Mouse (Mus musculus): ENCODE results near the gene Dop1b.
"Not testable (repeated sequence)": the region's sequence is repeated elsewhere in the genome, so short reads cannot be mapped to it uniquely, and the experiment has no call there.

The Dop1b gene

DNA sequence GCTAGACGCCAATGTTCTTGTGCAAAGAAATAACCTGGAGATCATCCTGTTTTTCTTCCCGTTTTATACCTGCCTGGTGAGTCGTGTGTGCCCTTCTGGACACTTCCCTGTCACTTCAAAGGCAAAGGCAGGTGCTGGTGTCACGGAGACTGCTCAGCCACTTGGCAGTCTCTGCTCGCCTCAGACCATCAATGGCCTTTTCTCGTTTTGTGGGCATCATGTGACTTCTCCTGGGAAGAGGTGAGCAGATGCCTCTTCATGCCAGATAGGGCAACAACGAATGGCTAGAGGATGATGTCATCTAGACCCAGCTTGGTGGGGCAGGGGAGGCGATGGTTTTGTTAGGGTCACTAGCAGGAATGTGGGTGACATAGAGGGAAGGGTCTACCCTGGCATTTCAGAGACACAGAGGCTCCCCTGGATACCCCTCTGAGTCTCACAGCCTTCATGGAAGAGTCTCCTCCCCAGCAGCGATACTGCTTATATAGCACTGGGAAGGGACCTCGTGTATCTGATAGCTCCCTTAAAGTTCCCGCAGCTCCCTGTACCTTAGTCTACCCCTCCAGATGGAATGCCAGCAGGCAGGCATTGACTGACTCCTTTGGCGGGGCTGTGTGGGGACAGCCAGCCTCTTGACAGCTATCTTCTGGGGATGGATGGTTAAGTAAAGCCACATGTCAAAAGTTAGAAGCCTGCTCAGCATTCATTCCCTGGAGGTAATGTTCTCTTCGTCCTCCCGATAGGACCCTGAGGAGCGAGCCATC is 37.6 kb downstream of the Dop1b start:
- in situ Hi-C loops (cut with MboI, MseI): no loop called here

DNA sequence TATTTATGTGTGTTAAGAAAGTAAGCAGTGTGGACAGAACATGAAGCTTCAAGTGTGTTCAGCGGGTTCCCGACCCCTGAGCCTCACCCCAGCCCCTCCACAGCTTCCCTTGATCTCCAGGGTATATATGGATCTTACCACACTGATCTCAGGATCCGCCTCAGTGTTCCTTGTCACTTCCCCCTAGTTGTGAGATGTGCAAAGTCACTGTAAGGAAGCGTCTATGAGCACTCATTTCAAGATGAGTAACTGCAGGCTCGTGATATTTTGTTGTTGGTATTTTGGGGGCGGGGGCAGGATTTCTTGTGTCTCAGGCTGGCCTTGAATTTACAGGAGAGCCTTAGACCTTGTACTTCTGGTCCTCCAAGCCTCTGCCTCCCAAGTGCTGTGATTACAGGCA is 38.8 kb downstream of the Dop1b start:
- in situ Hi-C loops (cut with MboI, MseI): no loop called here

DNA sequence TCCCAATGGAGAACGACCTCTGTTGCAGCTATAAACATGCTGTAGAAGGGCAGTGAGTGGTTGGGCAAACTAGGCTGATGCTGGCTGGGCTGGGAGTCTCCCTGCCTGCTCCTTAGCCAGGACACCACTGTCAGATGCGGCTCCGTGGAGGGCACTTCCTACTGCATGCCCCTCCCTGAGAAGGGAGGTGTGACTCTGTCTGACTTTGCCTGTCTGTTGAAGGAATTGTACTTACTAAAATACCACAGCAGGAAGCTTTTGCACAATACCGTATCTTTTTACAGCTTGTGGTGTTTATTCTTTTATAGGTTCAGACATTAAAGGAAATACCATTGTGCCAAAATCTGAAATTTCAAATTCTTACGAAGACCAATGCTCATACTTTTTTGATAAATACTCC is 40.1 kb downstream of the Dop1b start:
- in situ Hi-C loops (cut with MboI, MseI): no loop called here

DNA sequence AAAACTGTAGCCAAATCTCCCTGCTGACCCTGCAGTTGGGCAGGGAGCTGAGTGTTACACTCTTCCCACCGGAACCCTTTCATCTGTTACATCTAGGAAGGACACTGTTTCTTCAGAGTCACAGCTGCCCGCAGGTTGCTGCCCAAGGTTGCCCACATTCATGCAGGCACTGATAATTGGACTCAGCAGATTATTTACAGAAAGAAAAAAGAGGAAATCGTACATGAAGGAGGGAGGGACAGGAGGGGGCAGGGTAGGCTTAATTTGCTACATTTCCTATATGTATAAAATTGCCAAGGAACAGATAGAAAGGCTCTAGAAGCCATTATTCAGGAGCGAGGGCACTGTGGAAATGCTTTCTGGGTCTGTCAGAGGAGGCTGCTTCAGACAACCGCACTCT is 44.9 kb downstream of the Dop1b start:
- in situ Hi-C loops (cut with MboI, MseI): no loop called here

DNA sequence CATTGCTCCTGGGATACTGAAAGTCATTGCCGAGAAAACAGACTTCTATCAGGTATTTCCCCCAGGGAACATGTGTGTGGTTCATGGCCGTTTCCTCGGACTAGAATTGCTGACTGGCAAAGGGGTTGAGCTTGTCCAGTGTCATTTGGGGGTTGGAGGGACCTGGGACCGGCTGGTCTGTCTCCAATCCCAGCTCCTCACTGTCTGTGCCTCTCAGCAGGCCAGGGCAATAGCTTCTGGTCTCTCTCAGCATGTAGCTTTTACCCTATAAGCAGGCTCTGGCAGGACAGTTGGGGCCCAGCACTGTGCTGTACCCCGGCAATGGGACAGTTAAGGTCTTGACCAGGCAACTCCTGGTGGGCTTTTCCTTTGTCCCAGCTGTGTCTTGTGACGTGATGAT is 51.7 kb downstream of the Dop1b start:
- in situ Hi-C loops (cut with MboI, MseI): no loop called here

DNA sequence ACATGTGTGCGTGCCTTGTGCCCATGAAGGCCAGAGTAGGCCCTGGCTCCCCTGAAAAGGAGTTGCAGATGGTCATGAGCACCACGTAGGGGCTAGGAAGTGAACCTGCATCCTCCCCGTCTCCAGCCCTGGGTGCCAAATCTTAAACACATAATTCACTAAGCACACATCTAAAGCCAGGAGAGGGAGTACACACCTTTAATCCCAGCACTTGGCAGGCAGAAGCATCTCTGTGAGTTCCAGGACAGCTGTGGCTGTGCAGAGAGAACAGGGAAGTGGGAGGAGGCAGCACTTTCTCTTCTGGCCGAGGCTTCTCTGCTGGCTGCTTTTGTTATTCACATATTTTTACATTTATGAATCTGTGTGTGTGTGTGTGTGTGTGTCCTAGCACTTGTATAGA is 52.9 kb downstream of the Dop1b start:
- in situ Hi-C loops (cut with MboI, MseI): no loop called here

DNA sequence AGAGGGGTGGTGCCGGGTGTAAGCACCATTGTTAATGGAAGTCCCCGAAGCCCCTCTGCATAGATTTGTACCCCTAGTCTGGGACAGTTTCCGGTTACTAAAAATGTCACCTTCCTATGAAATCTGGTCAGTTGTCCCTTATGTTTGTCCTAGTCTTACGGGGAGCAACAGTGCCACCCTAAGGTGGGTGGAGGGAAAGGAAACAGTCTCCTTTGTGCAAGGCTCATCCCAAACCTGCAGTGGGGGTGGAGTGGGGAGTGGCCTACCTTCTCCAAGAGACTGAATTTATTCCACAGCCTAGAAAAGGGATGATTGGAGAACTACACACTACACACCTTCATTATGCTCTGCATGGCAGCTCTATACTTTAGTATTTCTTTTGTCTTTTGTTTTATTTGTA is 55.3 kb downstream of the Dop1b start:
- in situ Hi-C loops (cut with MboI, MseI): no loop called here

DNA sequence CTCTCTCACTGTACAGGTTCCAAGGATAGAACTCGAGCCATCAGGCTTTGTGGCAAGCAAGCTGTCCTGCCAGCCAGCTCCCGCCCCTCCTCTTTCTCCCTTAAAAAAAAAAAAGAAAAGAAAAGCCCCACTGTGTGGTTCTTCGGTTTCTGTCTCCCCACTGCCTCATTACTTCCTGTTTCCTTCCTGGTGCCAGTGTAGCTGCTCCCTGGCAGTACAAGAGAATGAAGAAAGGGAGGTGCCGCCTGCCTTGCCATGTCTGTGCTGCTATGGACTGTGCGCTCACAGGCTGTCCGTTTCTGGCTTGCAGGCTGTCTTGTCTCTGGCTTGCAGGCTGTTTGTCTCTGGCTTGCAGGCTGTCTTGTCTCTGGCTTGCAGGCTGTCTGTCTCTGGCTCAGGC is 55.8 kb downstream of the Dop1b start:
- in situ Hi-C loops (cut with MboI, MseI): no loop called here

DNA sequence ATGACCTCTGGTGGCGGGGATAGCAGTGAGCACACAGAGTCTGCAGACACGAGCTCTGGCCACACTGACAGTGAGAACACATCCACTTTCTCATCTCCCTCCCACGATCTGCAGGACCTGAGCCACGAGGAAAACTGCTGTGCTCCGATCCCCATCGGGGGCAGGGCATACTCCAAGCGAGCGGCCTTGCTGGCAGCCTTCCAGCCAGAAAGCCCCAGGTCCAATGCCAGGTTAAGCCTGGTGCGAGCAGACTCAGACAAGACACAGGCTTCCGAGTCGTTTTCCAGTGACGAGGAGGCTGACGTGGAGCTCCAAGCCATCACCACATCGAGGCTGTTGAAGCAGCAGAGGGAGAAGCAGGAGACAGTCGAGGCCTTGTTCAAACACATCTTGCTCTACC is 57.9 kb downstream of the Dop1b start:
- in situ Hi-C loops (cut with MboI, MseI): loop anchor here (5.0 kb wide), 1 partner anchor 87 kb away; the partner anchor contains the start of gene Cbr3

DNA sequence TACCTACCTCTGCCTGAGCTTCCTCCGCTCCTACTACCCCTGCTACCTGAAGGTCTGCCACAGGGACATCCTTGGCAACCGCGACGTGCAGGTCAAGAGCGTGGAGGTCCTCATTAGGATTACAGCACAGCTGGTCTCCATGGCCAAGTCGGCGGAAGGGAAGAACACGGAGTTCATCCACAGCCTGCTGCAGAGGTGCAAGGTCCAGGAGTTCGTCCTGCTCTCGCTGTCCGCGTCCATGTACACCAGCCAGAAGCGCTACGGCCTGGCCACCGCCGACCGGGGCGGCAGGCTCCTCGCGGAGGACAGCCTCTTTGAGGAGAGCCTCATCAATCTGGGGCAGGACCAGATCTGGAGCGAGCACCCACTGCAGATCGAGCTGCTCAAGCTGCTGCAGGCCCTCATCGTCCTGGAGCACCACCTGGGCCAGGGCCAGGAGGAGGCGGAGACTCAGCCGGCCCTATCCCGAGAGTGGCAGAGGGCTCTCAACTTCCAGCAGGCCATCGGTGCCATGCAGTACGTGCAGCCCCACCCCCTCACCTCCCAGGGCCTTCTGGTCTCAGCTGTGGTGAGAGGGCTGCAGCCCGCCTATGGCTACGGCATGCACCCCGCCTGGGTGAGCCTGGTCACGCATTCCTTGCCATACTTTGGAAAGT is 58.7 kb downstream of the Dop1b start:
- in situ Hi-C loops (cut with MboI, MseI): loop anchor here (5.0 kb wide), 1 partner anchor 88 kb away; the partner anchor contains the start of gene Cbr3

DNA sequence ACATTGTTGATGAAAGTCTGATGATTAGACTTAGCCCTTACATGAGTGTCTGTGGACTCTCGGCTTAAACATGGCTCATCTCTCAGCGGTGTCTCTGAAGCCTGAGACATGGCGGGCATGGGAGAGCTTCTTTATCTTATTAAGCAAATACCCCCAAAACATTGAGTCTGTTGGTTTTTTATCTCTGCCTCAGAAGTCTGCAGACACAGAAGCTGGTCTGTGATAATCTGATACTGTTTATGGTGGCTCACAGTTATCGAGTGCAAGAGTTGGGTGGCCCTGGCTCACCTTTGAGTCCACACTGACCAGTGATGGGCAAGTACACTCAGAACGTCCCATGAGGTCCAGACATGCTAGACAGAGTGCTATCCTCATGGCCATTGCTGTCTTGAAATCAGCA is 63.0 kb downstream of the Dop1b start:
- in situ Hi-C loops (cut with MboI, MseI): loop anchor here (5.0 kb wide), 1 partner anchor 92 kb away; the partner anchor contains the start of gene Cbr3

DNA sequence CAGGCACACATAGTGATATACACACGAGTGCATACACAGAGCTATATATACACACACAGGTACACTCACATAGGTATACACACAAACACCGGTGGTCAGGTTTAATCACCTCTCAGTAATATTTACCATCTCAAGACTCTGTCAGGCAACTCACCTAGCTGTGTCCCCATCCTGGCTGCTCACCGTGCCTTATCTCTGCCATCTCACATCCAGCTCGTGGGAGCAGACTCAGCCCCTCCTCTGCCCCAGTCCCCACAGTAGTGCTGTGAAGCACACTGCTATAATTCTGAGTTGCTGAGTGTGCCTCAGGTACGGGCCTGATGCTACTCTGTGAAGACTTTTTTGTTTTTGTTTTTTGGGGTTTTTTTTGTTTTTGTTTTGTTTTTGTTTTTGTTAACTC is 64.8 kb downstream of the Dop1b start:
- in situ Hi-C loops (cut with MboI, MseI): no loop called here

DNA sequence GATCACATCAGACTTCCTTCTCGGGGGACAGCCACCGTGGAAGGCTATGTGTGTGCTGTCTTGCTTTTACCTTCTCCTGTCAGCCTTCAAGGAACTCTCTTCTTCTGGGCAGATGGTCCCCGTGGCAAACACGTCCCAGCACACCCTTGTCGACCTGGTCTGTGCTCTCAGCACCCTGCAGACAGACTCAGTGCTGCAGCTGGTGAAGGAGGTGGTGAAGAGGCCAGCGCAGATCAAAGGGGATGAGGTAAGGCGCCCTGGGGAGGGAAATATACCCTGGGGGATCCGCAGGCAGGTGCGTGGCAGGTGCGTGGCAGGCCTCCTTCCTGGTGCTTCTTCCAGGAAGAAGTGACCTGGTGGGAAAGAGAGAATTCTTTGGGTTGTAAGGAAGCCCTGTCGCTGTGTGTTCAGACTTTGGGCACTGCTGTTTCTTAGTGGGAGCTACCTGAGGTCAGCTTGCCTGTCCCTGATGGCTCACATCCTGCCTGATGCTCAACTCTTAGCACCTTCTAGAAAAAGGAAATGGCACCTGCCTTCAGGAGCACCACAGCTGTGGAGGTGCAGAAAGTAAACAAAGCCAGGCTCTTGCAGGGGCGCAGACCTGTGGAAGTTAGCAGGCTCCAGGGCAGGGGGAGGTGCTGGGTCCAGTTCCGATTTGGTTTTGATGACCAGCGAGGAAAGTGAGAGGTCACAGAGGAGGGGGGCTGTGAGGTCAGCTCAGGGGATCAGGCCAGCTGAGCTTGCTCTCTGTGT is 65.7 kb downstream of the Dop1b start:
- in situ Hi-C loops (cut with MboI, MseI): no loop called here

DNA sequence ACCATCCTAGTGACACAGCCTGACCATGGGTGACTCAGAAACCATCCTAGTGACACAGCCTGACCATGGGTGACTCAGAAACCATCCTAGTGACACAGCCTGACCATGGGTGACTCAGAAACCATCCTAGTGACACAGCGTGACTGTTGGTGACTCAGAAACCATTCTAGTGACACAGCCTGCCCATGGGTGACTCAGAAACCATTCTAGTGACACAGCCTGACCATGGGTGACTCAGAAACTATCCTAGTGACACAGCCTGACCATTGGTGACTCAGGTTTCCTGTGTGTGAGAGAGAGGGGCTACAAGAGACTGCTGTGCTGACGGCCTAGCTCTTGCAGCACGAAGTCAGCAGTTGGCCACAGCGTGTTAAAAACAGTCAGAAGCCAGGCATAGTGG is 66.7 kb downstream of the Dop1b start:
- in situ Hi-C loops (cut with MboI, MseI): not testable (repeated sequence)

DNA sequence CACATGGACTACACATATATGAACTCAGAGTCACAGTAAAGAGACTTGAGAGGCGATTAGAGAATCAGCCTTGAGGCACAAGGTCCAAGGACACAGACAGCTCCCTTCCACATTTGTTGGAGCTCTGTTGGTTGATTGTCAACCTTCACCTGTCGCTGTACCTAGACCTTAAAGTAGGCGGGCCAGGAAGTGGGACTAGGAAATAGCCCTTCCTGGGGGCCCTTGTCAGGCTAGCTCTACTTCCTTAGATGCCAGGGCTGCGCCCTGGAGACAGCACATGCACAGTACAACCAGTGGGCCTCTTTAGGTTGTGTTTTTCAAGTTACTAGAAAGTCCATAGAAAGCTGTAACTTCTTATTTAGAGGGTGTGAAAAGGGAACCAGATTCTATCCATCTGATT is 67.8 kb downstream of the Dop1b start:
- in situ Hi-C loops (cut with MboI, MseI): no loop called here

DNA sequence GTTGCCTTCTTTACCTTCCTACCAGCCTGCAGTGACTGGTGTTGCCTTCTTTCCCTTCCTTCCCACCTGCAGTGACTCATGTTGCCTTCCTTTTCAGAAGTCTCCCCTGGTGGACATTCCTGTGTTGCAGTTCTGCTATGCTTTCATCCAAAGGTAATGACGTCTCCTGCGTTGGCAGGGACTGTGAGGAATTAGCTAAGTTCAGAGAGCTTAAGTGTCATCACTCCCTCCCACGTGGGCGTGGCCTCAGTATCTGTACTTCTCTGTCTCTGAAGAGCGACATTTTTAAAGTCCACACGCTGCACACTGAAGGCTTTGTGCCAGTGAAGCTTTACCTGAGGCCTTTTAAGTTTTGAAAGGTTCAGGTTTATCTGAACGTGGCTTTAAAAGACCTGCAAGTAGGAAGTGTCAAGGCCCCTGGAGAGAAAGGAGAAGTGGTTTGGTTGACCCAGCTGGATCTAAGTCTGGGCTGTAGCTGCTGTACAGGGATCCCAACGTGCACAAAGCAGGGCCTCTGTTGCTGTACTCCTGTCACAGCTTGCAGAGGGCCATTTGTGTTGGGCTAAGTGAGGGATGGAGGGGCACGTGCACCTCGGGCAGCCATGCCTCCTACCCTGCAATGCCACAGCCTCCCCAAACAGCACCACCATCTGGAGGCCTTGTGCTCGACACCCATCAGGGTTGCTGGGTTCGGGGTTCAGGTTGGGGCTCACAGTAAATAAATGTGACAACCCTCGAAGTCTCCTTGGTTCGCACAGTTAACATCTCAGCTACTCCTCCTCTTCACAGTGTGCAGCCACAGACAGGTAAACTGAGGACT is 69.2 kb downstream of the Dop1b start:
- in situ Hi-C loops (cut with MboI, MseI): no loop called here

DNA sequence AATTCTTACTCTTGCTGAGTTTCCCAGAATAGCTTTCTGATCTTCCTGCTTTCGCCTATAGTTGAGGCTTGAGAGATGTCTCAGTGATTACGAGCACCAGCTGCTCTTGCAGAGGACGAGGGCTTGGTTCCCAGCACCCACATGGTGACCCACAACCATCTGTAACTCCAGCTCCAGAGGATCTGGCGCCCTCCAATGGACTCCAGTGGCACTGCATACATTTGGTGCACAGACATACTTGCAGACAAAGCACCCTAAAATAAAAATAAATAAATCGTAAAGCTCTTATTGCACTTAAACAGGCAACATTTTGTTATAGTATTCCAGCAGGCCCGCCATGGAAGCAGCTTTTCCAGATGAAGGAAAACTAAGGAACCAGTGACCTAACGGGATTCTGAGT is 72.5 kb downstream of the Dop1b start:
- in situ Hi-C loops (cut with MboI, MseI): no loop called here

DNA sequence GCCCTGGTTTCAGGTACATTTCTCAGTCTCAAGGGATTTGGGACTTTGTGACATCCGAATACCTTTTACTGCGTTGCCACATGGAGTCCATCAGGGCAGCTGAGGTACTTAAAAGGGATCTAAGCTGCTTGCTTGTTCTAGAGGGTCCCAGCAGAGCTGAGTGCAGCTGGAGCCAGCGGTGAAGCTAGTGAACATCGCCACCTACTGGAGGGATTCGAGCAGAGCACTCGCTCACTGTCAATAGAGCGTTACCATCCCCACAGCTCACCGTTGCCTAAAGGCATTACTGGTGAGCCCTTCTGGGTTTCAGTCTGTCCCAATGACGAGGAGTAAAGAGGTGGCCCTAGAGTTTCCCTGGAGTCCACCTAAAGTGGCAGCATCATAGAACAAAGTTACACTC is 74.1 kb downstream of the Dop1b start:
- in situ Hi-C loops (cut with MboI, MseI): no loop called here

DNA sequence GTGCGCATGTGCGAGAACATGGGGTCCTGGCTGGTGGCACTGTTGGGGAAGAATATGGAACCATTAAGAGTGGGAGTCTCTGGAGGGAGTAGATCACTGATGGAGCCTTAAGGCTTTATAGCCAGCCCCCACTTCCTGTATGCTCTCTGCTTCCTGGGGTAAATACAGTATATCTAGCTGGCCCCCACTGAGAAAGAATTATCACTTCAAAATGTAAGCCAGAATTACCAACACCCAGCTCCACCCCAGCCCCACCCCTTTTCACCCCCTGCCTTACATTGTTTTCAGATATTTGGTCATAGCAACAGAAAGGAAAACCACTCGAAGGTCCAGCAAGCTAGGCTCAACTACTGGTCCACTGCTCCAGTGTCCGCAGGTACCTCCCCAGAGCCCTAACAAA is 76.7 kb downstream of the Dop1b start:
- in situ Hi-C loops (cut with MboI, MseI): no loop called here

DNA sequence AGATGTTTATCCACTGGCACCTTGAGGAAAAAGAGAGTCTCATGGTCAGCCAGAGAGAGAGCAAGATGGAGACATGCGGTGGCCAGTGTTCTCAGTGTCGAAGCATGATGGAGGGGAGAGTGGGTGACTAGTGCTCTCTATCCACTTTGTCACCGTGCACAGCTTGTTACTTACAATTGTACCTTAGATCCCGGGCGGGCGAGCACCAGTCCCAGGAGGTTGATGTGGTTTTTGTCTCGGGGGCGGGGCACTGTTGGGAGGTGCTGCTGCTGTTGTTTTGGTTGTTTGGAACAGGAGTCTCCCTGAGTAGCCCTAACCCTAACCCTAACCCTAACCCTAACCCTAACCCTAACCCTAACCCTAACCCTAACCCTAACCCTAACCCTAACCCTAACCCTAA is 77.2 kb downstream of the Dop1b start:
- in situ Hi-C loops (cut with MboI, MseI): no loop called here

DNA sequence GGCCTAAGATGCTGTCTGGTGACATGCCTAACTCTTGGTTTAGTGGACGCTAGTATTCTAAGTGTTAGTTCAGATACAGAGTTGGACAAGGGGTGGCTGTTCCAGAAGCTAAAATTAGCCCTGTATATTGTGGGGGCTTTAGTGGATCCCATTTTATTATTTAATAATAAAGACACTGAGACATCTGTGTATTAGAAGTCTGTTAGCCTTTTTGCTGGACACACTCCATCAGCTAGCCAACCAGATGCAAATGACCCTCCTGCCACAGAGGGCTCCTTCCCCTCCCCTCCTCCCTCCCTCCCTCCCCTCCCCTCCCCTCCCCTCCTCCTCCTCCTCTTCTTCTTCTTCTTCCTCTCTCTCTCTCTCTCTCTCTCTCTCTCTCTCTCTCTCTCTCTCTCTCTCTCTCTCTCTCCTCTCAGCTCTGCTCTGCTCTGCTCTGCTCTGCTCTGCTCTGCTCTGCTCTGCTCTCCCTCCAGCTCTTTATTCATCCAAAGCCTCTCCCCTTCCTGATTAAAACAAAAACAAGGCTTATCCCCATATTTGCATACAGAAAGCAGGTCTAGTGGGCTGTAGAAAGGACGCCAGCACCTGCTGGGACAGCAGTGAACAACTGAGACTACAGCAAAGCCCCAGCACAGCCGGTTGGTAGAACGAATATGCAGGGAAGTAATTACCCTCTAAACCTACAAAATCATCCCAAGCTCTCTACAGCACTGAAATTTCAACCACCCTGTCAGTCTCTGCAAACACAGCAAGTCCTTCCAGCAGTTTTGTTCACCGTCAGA is 78.5 kb downstream of the Dop1b start:
- in situ Hi-C loops (cut with MboI, MseI): no loop called here

All from regulatory T cell (primary cell).